Mouse (Mus musculus) forebrain, embryonic 10.5 days (tissue): ENCODE results near the gene Fbxo45. TPM values are rescaled to one million over a fixed set of nuclear protein-coding genes. Genes with fewer than 3 reads are reported as not detected.

Experiments
- DNase-seq: peaks from one replicate; pipeline ENCODE4 v3.0.0-alpha.2; 2017; ENCODE audit warnings: low spot score; ENCODE audit errors: extremely low spot score
- H3K27ac ChIP-seq: fragments of 300-500 bp; sonication (generic); 2 replicates; pipeline ENCODE4 v1.5.1; 2016; ENCODE audit warnings: mild to moderate bottlenecking
- H3K27me3 ChIP-seq: fragments of 300-500 bp; sonication (generic); 2 replicates; pipeline ENCODE4 v1.6.1; 2016; ENCODE audit warnings: mild to moderate bottlenecking; ENCODE audit not compliant: poor library complexity, severe bottlenecking
- H3K36me3 ChIP-seq: fragments of 300-500 bp; sonication (generic); replicated peaks from 2 replicates; pipeline ENCODE4 v1.6.1; 2016; ENCODE audit warnings: mild to moderate bottlenecking, moderate library complexity
- H3K4me1 ChIP-seq: fragments of 300-500 bp; sonication (generic); 2 replicates; pipeline ENCODE4 v1.6.1; 2016
- H3K4me3 ChIP-seq: fragments of 300-500 bp; sonication (generic); 2 replicates; pipeline ENCODE4 v1.5.1; 2016; ENCODE audit warnings: mild to moderate bottlenecking, moderate library complexity
- H3K9me3 ChIP-seq: fragments of 300-500 bp; sonication (generic); 2 replicates; pipeline ENCODE4 v1.6.1; 2016; ENCODE audit warnings: mild to moderate bottlenecking, moderate library complexity
- WGBS: fragments of 180-500 bp; shearing (Covaris S2); methylation state at CpG from one replicate; pipeline ENCODE4 v1.1.7; 2016; 5-methylcytosine and 5-hydroxymethylcytosine counted together
- microRNA counts: library from miRNA; unstranded; fragments of <30 nt; microRNA quantifications from one replicate; lab custom pipeline; 2017
- microRNA-seq: library from miRNA; unstranded; fragments of <30 nt; microRNA quantifications from one replicate; pipeline ENCODE4, GENCODE M21; 2017
- polyA plus RNA-seq: library from polyadenylated mRNA; unstranded; fragments of >200 nt; fragmentation: Nextera tagmentation; extraction: Ambion mirVana; gene quantifications from 2 replicates; pipeline ENCODE4 v1.2.1, GENCODE M21; 2016

Gene Fbxo45
- polyA plus RNA-seq, 1 experiment from 2014 or later, result 8.3 TPM

DNA sequence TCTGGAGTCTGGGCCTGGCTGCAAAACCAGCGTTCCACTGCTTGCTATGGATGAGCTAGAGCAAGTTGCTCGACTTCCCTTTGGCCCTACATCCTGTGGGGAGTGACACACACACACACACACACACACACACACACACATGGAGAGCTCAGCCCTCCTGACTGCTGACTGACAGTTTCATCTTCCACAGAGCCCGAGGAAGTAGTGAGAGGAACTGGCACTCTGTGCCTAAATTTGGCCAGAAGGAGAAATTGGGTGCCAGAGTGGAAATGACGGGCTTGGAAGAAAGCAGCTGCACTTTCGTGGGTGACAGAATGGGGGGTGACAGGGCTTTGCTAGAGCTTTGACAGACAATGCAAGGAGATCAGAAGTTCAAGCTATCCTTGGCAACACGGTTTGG lies 57.8 kb downstream of the Fbxo45 start:
- WGBS, result 78% methylated on average over 6 of the region's 6 CpGs

GRCm38 (mm10) chr16:32186056-32186455 lies 60.9 kb downstream of the Fbxo45 start:
- DNase-seq, result no peak
- Histone ChIP-seq H3K4me1 (peaks cover 3% of the 10 kb centered on the region), H3K27me3 (no peaks in the 10 kb centered on the region), H3K36me3 (no peaks in the 10 kb centered on the region), H3K4me3 (no peak overlapping the region), H3K9me3 (no peaks in the 10 kb centered on the region), H3K27ac (no peak overlapping the region)
- WGBS, result 95% methylated on average over 5 of the region's 5 CpGs

More for the DNA sequence above, 57.8 kb downstream of the Fbxo45 start:
- Histone ChIP-seq H3K4me1 (peaks cover 3% of the 10 kb centered on the region), H3K36me3 (no peaks in the 10 kb centered on the region), H3K4me3 (no peak overlapping the region), H3K9me3 (0 out of 2 replicates have a peak, but pooled peaks cover 3% of the 10 kb centered on the region), H3K27me3 (no peaks in the 10 kb centered on the region), H3K27ac (no peak overlapping the region)
- DNase-seq, result no peak

MicroRNAs encoded within 50 kb of the gene (microRNA counts, 519-probe panel; counts per million panel counts)
- microRNA mmu-miR-1946a (lab: Ali Mortazavi, UCI), result 341 counts per million, percentile 65 among the panel's probes with 10 or more counts

Small RNA genes within 50 kb of the gene (microRNA-seq; reads per million reads assigned to microRNA genes)
- gene Mir1946a, result not detected

Other genes with a start within 250 kb of the Fbxo45 start
- gene Senp5, start 243.9 kb downstream of the Fbxo45 start, polyA plus RNA-seq, result 19.0 and 21.0 TPM in 2 replicates
- gene Pak2, start 167.8 kb downstream of the Fbxo45 start, polyA plus RNA-seq, result 41.0 and 41.3 TPM in 2 replicates
- 153 TPM in 2 replicates for gene Pigx, start 147.4 kb downstream of the Fbxo45 start, polyA plus RNA-seq
- gene Cep19, start 147.4 kb downstream of the Fbxo45 start, polyA plus RNA-seq, result 41.0 and 44.0 TPM in 2 replicates
- 7.3 and 9.3 TPM in 2 replicates for gene Nrros, start 81.6 kb downstream of the Fbxo45 start, polyA plus RNA-seq
- gene Bex6, start 67.3 kb downstream of the Fbxo45 start, polyA plus RNA-seq, result 0.62 TPM in 1 of 2 replicates, not detected in the other
- 18.0 and 19.9 TPM in 2 replicates for gene Wdr53, start 69 bp upstream of the Fbxo45 start, polyA plus RNA-seq
- gene Smco1, start 24.3 kb upstream of the Fbxo45 start, polyA plus RNA-seq, result 0.10 TPM in 1 of 2 replicates, not detected in the other
- gene Rnf168, start 30.3 kb upstream of the Fbxo45 start, polyA plus RNA-seq, result 33.3 and 33.9 TPM in 2 replicates
- gene Ubxn7, start 85.1 kb upstream of the Fbxo45 start, polyA plus RNA-seq, result 25.0 and 25.3 TPM in 2 replicates
- not detected in 2 replicates for gene Tm4sf19, start 153.3 kb upstream of the Fbxo45 start, polyA plus RNA-seq
- 39.0 and 39.2 TPM in 2 replicates for gene Tctex1d2, start 172.5 kb upstream of the Fbxo45 start, polyA plus RNA-seq
- 41.7 and 41.9 TPM in 2 replicates for gene Pcyt1a, start 183.8 kb upstream of the Fbxo45 start, polyA plus RNA-seq
- gene Slc51a, start 240.7 kb upstream of the Fbxo45 start, polyA plus RNA-seq, result 0.28 and 0.37 TPM in 2 replicates
- gene Zdhhc19, start 249.1 kb upstream of the Fbxo45 start, polyA plus RNA-seq, result not detected in 2 replicates